Mouse (Mus musculus) erythroblast, embryonic 14.5 days (primary cell): ENCODE results near the gene Large1. TPM values are rescaled to one million over a fixed set of nuclear protein-coding genes. Genes with fewer than 3 reads are reported as not detected.

Experiments used
- H3K27me3 ChIP-seq: 2 replicates; pipeline ENCODE4 v1.6.1; 2012; ENCODE audit warnings: inconsistent platforms; ENCODE audit not compliant: control insufficient read depth
- H3K36me3 ChIP-seq: 2 replicates; pipeline ENCODE4 v1.6.1; 2012; ENCODE audit warnings: mild to moderate bottlenecking, inconsistent platforms; ENCODE audit not compliant: control insufficient read depth
- H3K4me1 ChIP-seq: 2 replicates; pipeline ENCODE4 v1.6.1; 2012; ENCODE audit warnings: inconsistent platforms; ENCODE audit not compliant: control insufficient read depth
- H3K4me3 ChIP-seq: replicated peaks from 2 replicates; pipeline ENCODE3; 2012; ENCODE audit warnings: moderate library complexity, mild to moderate bottlenecking, inconsistent platforms
- H3K9me3 ChIP-seq: 2 replicates; pipeline ENCODE4 v1.6.1; 2012; ENCODE audit warnings: low read length, inconsistent platforms, mixed read lengths; ENCODE audit not compliant: control insufficient read depth
- GATA1 ChIP-seq: IDR thresholded peaks from 2 replicates; pipeline ENCODE4 v1.6.1; 2012; ENCODE audit warnings: low read length, inconsistent platforms, mixed read lengths
- TAL1 ChIP-seq: IDR thresholded peaks from 3 replicates; pipeline ENCODE4 v1.6.1; 2012; ENCODE audit warnings: low read length, inconsistent platforms, mixed read lengths
- polyA plus RNA-seq: library from polyadenylated mRNA; stranded (reverse); fragments of >175 nt; gene quantifications from 2 replicates; pipeline ENCODE4 v1.2.3, GENCODE M21; 2012

The Large1 gene
- polyA plus RNA-seq, 1 experiment: not detected

DNA sequence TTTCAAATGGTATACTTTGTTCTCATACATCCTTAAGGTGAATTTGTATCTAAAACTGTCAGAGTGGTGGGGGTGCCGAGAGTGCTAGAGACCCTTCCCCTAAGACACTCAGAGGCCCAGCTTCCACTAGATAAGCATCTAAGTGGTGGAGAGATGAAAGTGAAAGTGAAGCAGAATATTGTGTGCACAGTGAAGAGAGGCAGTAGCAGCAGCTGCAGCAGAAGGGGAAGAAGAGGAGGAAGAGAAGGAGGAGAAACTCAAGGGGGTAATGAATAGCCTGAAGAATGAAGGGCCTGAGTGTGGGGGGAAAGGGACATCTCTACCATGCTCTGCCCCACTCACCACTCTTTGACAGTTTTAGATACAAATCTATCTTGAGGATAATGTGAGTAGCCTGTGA lies 191.8 kb downstream of the Large1 start:
- TF ChIP-seq TAL1: no peak
- TF ChIP-seq GATA1: no peak
- H3K4me3 ChIP-seq: no peak overlapping the region

GRCm38 (mm10) chr8:73160945-73161344 lies 192.4 kb downstream of the Large1 start:
- H3K36me3 ChIP-seq: no peaks in the 10 kb centered on the region
- H3K4me1 ChIP-seq: peaks cover 4% of the 10 kb centered on the region
- H3K4me3 ChIP-seq: no peak overlapping the region
- H3K27me3 ChIP-seq: no peaks in the 10 kb centered on the region
- no peaks in the 10 kb centered on the region for H3K9me3 ChIP-seq
- no peak for TF ChIP-seq TAL1
- TF ChIP-seq GATA1: no peak

More for the DNA sequence above, 191.8 kb downstream of the Large1 start:
- no peaks in the 10 kb centered on the region for H3K36me3 ChIP-seq
- H3K4me1 ChIP-seq: peaks cover 4% of the 10 kb centered on the region
- no peaks in the 10 kb centered on the region for H3K27me3 ChIP-seq
- no peaks in the 10 kb centered on the region for H3K9me3 ChIP-seq

- Histone ChIP-seq H3K27me3 (no peaks in the 10 kb centered on the region), H3K4me3 (no peak overlapping the region), H3K36me3 (no peaks in the 10 kb centered on the region), H3K9me3 (no peaks in the 10 kb centered on the region), H3K4me1 (no peaks in the 10 kb centered on the region)
- TF ChIP-seq TAL1 (no peak), GATA1 (no peak)
Observed at GRCm38 (mm10) chr8:73147236-73147635, 206.1 kb downstream of the Large1 start.

DNA sequence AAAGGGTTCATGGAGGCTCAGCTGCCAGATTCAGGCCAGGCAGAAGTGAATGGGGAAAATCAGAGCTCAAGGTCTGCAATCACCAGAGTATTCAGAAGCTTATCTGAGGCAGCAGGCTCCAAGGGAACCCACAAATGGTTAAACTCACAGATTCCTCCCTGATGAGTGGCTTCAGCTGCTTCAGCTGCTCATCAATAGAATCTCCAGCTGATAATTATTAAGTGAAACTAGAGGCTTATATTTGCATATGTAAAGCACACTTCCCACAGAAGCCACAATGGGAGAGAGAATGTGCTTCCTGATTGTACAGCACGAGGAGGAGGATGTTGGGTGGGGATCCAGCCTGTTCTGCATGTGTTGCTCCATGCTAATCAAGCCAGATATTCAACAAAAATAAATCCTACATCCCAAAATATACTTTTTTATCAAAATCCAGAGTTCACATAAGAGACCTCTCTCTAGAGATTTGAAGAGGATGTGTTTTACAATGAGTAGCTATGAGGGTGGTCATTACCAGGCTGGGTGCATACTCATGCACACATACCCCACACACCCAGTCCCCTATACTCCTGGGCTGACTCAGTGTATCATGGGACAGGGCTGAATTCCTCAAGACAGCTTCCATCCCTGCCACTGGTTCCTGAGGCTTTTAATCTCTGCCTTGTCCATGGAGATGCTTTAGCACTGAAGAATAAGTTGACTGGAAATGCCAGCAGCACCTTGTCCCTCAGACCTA lies 210.5 kb downstream of the Large1 start:
- Histone ChIP-seq H3K36me3 (no peaks in the 10 kb centered on the region), H3K4me1 (no peaks in the 10 kb centered on the region)
- TF ChIP-seq TAL1 (no peak), GATA1 (no peak)

DNA sequence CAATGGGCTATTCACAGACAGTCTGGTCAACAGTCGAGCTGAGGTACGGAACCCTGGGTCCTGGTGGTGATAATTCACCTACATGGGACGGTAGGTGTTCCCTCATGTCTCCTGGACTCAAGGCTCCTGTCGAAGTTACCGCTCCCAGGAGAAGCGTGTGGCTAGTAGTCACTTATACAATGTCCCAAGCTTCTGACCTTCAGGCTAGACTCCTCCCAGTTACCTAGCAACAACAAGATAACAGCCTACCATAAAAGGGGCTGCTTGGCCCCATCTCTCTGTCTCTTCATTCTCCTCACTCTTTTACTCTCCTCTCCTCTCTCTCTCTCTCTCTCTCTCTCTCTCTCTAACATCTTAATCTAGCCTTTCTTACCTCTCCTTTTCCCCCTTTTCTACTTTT lies 217.9 kb downstream of the Large1 start:
- H3K4me3 ChIP-seq: no peak overlapping the region
- TF ChIP-seq GATA1 (no peak), TAL1 (no peak)
- no peaks in the 10 kb centered on the region for H3K9me3 ChIP-seq
- no peaks in the 10 kb centered on the region for H3K4me1 ChIP-seq
- no peaks in the 10 kb centered on the region for H3K36me3 ChIP-seq
- no peaks in the 10 kb centered on the region for H3K27me3 ChIP-seq

More for the DNA sequence above, 210.5 kb downstream of the Large1 start:
- H3K27me3 ChIP-seq: no peaks in the 10 kb centered on the region
- H3K4me3 ChIP-seq: no peak overlapping the region
- H3K9me3 ChIP-seq: no peaks in the 10 kb centered on the region

DNA sequence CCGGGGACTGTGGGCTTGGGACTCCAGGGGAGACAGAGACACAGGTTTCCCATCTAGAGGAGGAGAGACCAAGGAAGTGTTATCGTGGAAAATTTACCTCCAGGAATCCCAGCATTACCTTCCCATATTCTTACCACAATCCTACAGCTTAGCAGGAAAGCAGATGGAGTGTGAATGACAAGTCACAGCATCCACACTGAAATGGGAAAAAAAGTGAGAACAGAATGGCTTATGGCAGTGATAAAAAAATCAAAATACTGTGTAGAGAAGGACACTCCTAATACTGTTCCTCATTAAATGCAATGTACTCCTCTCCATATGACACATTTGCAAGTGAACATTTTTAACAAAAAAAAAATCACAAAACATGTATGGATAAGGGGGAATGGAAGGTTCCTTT lies 221.3 kb downstream of the Large1 start:
- no peaks in the 10 kb centered on the region for H3K36me3 ChIP-seq
- H3K4me3 ChIP-seq: no peak overlapping the region
- H3K9me3 ChIP-seq: no peaks in the 10 kb centered on the region
- TF ChIP-seq GATA1 (no peak), TAL1 (no peak)
- no peaks in the 10 kb centered on the region for H3K4me1 ChIP-seq
- no peaks in the 10 kb centered on the region for H3K27me3 ChIP-seq

GRCm38 (mm10) chr8:73123864-73124499 lies 229.4 kb downstream of the Large1 start:
- Histone ChIP-seq H3K36me3 (no peaks in the 10 kb centered on the region), H3K27me3 (no peaks in the 10 kb centered on the region), H3K4me1 (no peaks in the 10 kb centered on the region), H3K9me3 (no peaks in the 10 kb centered on the region), H3K4me3 (no peak overlapping the region)
- TF ChIP-seq TAL1 (no peak), GATA1 (no peak)

DNA sequence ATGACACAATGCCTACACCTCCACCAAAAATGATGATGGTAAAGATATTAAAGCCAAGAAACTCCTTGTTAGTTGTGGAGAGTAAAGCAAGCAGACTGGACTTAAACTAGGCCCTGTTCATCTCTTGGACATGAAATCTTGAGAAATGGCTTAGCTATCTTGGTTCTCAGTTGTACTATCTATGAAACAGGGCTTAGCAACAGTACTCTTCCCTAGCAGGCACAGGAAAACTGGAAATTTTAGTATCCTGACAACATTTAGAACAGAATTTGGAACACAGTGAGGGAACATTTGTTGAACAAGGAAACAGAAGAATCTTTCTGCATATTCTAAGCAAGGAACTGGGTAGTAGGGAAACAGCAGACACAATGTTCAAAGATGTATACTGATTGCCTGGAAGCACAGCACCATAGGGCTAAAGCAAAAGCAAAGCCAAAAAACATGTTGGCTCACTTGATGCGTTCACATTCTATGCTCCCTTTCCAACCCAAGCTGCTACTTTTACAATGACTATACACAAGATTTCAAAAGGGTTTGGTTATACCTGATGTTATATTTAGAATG lies 240.9 kb downstream of the Large1 start:
- no peak overlapping the region for H3K4me3 ChIP-seq
- H3K36me3 ChIP-seq: no peaks in the 10 kb centered on the region
- H3K9me3 ChIP-seq: no peaks in the 10 kb centered on the region
- H3K27me3 ChIP-seq: no peaks in the 10 kb centered on the region
- no peaks in the 10 kb centered on the region for H3K4me1 ChIP-seq
- TF ChIP-seq GATA1: no peak
- TF ChIP-seq TAL1: no peak

DNA sequence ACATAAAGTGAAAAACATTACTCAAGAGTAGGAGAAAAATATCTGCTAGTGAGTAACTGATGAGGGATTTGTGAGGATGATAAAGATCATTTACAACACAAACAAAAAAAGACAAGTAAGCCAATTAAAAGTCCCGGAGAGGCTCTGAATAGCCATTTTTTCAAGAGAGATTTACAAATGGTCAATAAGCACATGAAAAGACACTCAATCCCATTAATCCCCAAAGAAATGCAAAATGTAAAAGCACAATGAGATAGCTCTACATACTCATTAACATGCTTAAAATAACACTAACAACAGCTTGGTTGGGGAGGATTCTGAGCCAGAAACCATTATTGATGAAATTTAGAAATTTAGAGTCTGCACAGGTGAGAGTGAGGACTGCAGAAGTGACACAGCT lies 249.3 kb downstream of the Large1 start:
- Histone ChIP-seq H3K4me3 (no peak overlapping the region), H3K4me1 (no peaks in the 10 kb centered on the region), H3K9me3 (no peaks in the 10 kb centered on the region), H3K27me3 (no peaks in the 10 kb centered on the region), H3K36me3 (no peaks in the 10 kb centered on the region)
- TF ChIP-seq GATA1 (no peak), TAL1 (no peak)
